Mouse (Mus musculus) megakaryocyte, embryonic 14.5 days (primary cell): ENCODE measurements at regions not wholly inside any gene's neighbourhood (a gene's known extent, or its start where the extent isn't known, plus 50 kb on each side); places are given as distances from the start of the nearest gene placed in this dataset.

Experiments
- FLI1 ChIP-seq: IDR thresholded peaks from 2 replicates; pipeline ENCODE4 v1.6.1; 2012; ENCODE audit warnings: low read length, inconsistent platforms, mixed read lengths
- GATA1 ChIP-seq: IDR thresholded peaks from 3 replicates; pipeline ENCODE4 v1.6.1; 2012; ENCODE audit warnings: mixed read lengths, low read length, inconsistent platforms, borderline replicate concordance

- TF ChIP-seq GATA1 (no peak), FLI1 (no peak)
Measured at GRCm38 (mm10) chr4:142617676-142618075, 378.5 kb upstream of the Kazn start.
